Mouse (Mus musculus): ENCODE measurements around the gene Atxn7.
"Not testable (repeated sequence)": the region's sequence is repeated elsewhere in the genome, so short reads cannot be mapped to it uniquely, and the experiment has no call there.

The Atxn7 gene

GRCm38 (mm10) chr14:13961401-13962112 lies at the start of gene Atxn7, which contains the start of gene Thoc7:
Gene Atxn7, plus strand, starts transcription at chr14:13961440.
Gene Thoc7, minus strand, starts transcription at chr14:13961852.
- peak; percentile 47 for DNase-seq

- no peak for DNase-seq
Measured at GRCm38 (mm10) chr14:13914387-13915082, 46.7 kb upstream of the Atxn7 start, which contains the start of gene Gm281. Gene Gm281, minus strand, starts transcription at chr14:13914478.

- no peak for DNase-seq
Measured at GRCm38 (mm10) chr14:13915207-13915606, 46.0 kb upstream of the Atxn7 start.

GRCm38 (mm10) chr14:13917208-13917607 lies 44.0 kb upstream of the Atxn7 start:
- DNase-seq = no peak

- DNase-seq = peak; percentile 61
Measured at GRCm38 (mm10) chr14:13917630-13918029, 43.6 kb upstream of the Atxn7 start.

GRCm38 (mm10) chr14:13933290-13934051 lies 27.8 kb upstream of the Atxn7 start:
- DNase-seq = no peak

GRCm38 (mm10) chr14:13934052-13934371 lies 27.2 kb upstream of the Atxn7 start:
- no peak for DNase-seq

GRCm38 (mm10) chr14:13944686-13945085 lies 16.6 kb upstream of the Atxn7 start:
- no peak for DNase-seq

- DNase-seq = no peak
Measured at GRCm38 (mm10) chr14:13948345-13948744, 12.9 kb upstream of the Atxn7 start.

GRCm38 (mm10) chr14:13950401-13950800 lies 10.8 kb upstream of the Atxn7 start:
- peak; percentile 38 for DNase-seq

GRCm38 (mm10) chr14:13952151-13952550 lies 9.1 kb upstream of the Atxn7 start:
- not testable (repeated sequence) for DNase-seq

- peak; percentile 25 for DNase-seq
Measured at GRCm38 (mm10) chr14:13960079-13960478, 1.2 kb upstream of the Atxn7 start.

- DNase-seq = peak; percentile 72
Measured at GRCm38 (mm10) chr14:13960482-13961325, 536 bp upstream of the Atxn7 start.

- no peak for DNase-seq
Measured at GRCm38 (mm10) chr14:13962476-13962875, 1.2 kb downstream of the Atxn7 start.

GRCm38 (mm10) chr14:13963527-13963926 lies 2.3 kb downstream of the Atxn7 start:
- no peak for DNase-seq

- no peak for DNase-seq
Measured at GRCm38 (mm10) chr14:13967607-13968006, 6.4 kb downstream of the Atxn7 start.

GRCm38 (mm10) chr14:13968476-13968875 lies 7.2 kb downstream of the Atxn7 start:
- DNase-seq = no peak

- DNase-seq = no peak
Measured at GRCm38 (mm10) chr14:13970513-13970912, 9.3 kb downstream of the Atxn7 start.

- no peak for DNase-seq
Measured at GRCm38 (mm10) chr14:13971644-13972234, 10.5 kb downstream of the Atxn7 start.

- no peak for DNase-seq
Measured at GRCm38 (mm10) chr14:13977498-13977897, 16.3 kb downstream of the Atxn7 start.

- DNase-seq = no peak
Measured at GRCm38 (mm10) chr14:13981286-13981685, 20.0 kb downstream of the Atxn7 start.

GRCm38 (mm10) chr14:13982174-13982573 lies 20.9 kb downstream of the Atxn7 start:
- no peak for DNase-seq
